Mouse (Mus musculus) heart, embryonic 12.5 days (tissue): ENCODE measurements at regions not wholly inside any gene's neighbourhood (a gene's known extent, or its start where the extent isn't known, plus 50 kb on each side); places are given as distances from the start of the nearest gene placed in this dataset.
"Not testable (repeated sequence)": the region's sequence is repeated elsewhere in the genome, so short reads cannot be mapped to it uniquely, and the experiment has no call there.

Experiments used
- ATAC-seq: fragments of 200-750 bp; cut with Nextera tagmentation; 2 replicates; pipeline ENCODE4 v1.8.0; 2017; ENCODE audit warnings: moderate TSS enrichment, moderate library complexity; ENCODE audit not compliant: insufficient number of reproducible peaks, low FRiP score
- H3K27ac ChIP-seq: fragments of 300-500 bp; sonication (generic); 2 replicates; pipeline ENCODE4 v1.5.1; 2016; ENCODE audit warnings: mild to moderate bottlenecking, moderate library complexity; ENCODE audit not compliant: poor library complexity, severe bottlenecking
- H3K27me3 ChIP-seq: fragments of 300-500 bp; sonication (generic); replicated peaks from 2 replicates; pipeline ENCODE4 v1.6.1; 2016; ENCODE audit warnings: mild to moderate bottlenecking, moderate library complexity
- H3K36me3 ChIP-seq: fragments of 300-500 bp; sonication (generic); 2 replicates; pipeline ENCODE4 v1.6.1; 2016; ENCODE audit warnings: mild to moderate bottlenecking, moderate library complexity
- H3K4me1 ChIP-seq: fragments of 300-500 bp; sonication (generic); replicated peaks from 2 replicates; pipeline ENCODE4 v1.6.1; 2016; ENCODE audit warnings: mild to moderate bottlenecking
- H3K4me2 ChIP-seq: fragments of 300-500 bp; sonication (generic); 2 replicates; pipeline ENCODE4 v1.6.1; 2016; ENCODE audit warnings: mild to moderate bottlenecking, moderate library complexity
- H3K4me3 ChIP-seq: fragments of 300-500 bp; sonication (generic); 2 replicates; pipeline ENCODE4 v1.5.1; 2016; ENCODE audit warnings: mild to moderate bottlenecking
- H3K9ac ChIP-seq: fragments of 300-500 bp; sonication (generic); 2 replicates; pipeline ENCODE4 v1.6.1; 2016; ENCODE audit warnings: mild to moderate bottlenecking, moderate library complexity
- H3K9me3 ChIP-seq: fragments of 300-500 bp; sonication (generic); replicated peaks from 2 replicates; pipeline ENCODE4 v1.6.1; 2016; ENCODE audit warnings: mild to moderate bottlenecking, moderate library complexity
- WGBS: fragments of 180-500 bp; shearing (Covaris S2); methylation state at CpG from one replicate; pipeline ENCODE4 v1.1.7; 2016; 5-methylcytosine and 5-hydroxymethylcytosine counted together

- Histone ChIP-seq H3K4me3 (no peak overlapping the region), H3K9me3 (no peaks in the 10 kb centered on the region), H3K9ac (no peak overlapping the region), H3K27me3 (no peaks in the 10 kb centered on the region), H3K36me3 (no peaks in the 10 kb centered on the region), H3K4me1 (no peaks in the 10 kb centered on the region), H3K4me2 (no peak overlapping the region), H3K27ac (no peak overlapping the region)
- WGBS = 33% methylated on average over 3 of the region's 3 CpGs
- ATAC-seq = no peak
Observed at GRCm38 (mm10) chrX:17818325-17818724, 246.2 kb upstream of the Fundc1 start.

GRCm38 (mm10) chrX:17817651-17818050 is 245.5 kb upstream of the Fundc1 start:
- Histone ChIP-seq H3K9me3 (no peaks in the 10 kb centered on the region), H3K4me2 (no peak overlapping the region), H3K27me3 (no peaks in the 10 kb centered on the region), H3K9ac (no peak overlapping the region), H3K4me3 (no peak overlapping the region), H3K36me3 (no peaks in the 10 kb centered on the region), H3K4me1 (no peaks in the 10 kb centered on the region), H3K27ac (no peak overlapping the region)
- 67% methylated on average over 3 of the region's 3 CpGs for WGBS
- no peak for ATAC-seq

- 73% methylated on average over 2 of the region's 6 CpGs for WGBS
- H3K4me3 ChIP-seq, H3K36me3 ChIP-seq, H3K4me1 ChIP-seq, H3K27ac ChIP-seq, ATAC-seq, H3K9me3 ChIP-seq, H3K4me2 ChIP-seq, H3K27me3 ChIP-seq, H3K9ac ChIP-seq: not testable (repeated sequence)
Observed at GRCm38 (mm10) chrX:17788048-17788447, 215.9 kb upstream of the Fundc1 start.

- H3K9ac ChIP-seq = no peak overlapping the region
- H3K27me3 ChIP-seq = no peaks in the 10 kb centered on the region
- no peak overlapping the region for H3K4me3 ChIP-seq
- no peaks in the 10 kb centered on the region for H3K4me1 ChIP-seq
- H3K9me3 ChIP-seq = peaks cover 4% of the 10 kb centered on the region; the same call in 1 of the 2 replicates
- H3K36me3 ChIP-seq = no peaks in the 10 kb centered on the region
- no peak for ATAC-seq
- 90% methylated on average over 1 of the region's 1 CpGs for WGBS
- H3K4me2 ChIP-seq = no peak overlapping the region
- no peak overlapping the region for H3K27ac ChIP-seq
Observed at GRCm38 (mm10) chrX:17775886-17776285, 203.8 kb upstream of the Fundc1 start.

- Histone ChIP-seq H3K4me2 (no peak overlapping the region), H3K36me3 (no peaks in the 10 kb centered on the region), H3K27me3 (no peaks in the 10 kb centered on the region), H3K27ac (no peak overlapping the region), H3K9me3 (no peaks in the 10 kb centered on the region), H3K9ac (no peak overlapping the region), H3K4me3 (no peak overlapping the region), H3K4me1 (no peaks in the 10 kb centered on the region)
- 19% methylated on average over 2 of the region's 2 CpGs for whole genome bisulfite sequencing
- no peak for ATAC-seq
Observed at GRCm38 (mm10) chrX:17752823-17753222, 180.7 kb upstream of the Fundc1 start.

GRCm38 (mm10) chrX:17751466-17751865 is 179.3 kb upstream of the Fundc1 start:
- no peak overlapping the region for H3K4me3 ChIP-seq
- no peak overlapping the region for H3K4me2 ChIP-seq
- no peak for ATAC-seq
- no peaks in the 10 kb centered on the region for H3K4me1 ChIP-seq
- no peaks in the 10 kb centered on the region for H3K27me3 ChIP-seq
- no peak overlapping the region for H3K27ac ChIP-seq
- H3K36me3 ChIP-seq = no peaks in the 10 kb centered on the region
- 67% methylated on average over 5 of the region's 5 CpGs for WGBS
- H3K9ac ChIP-seq = no peak overlapping the region
- no peaks in the 10 kb centered on the region for H3K9me3 ChIP-seq

GRCm38 (mm10) chrX:17730233-17730632 is 158.1 kb upstream of the Fundc1 start:
- H3K27ac ChIP-seq = no peak overlapping the region
- H3K4me1 ChIP-seq = no peaks in the 10 kb centered on the region
- 40% methylated on average over 4 of the region's 4 CpGs for WGBS
- H3K36me3 ChIP-seq = no peaks in the 10 kb centered on the region
- H3K9ac ChIP-seq = no peak overlapping the region
- no peaks in the 10 kb centered on the region for H3K9me3 ChIP-seq
- H3K4me2 ChIP-seq = no peak overlapping the region
- H3K27me3 ChIP-seq = no peaks in the 10 kb centered on the region
- H3K4me3 ChIP-seq = no peak overlapping the region
- ATAC-seq = no peak

GRCm38 (mm10) chrX:17725780-17726220 is 153.7 kb upstream of the Fundc1 start:
- no peaks in the 10 kb centered on the region for H3K27me3 ChIP-seq
- H3K4me3 ChIP-seq = no peak overlapping the region
- H3K9ac ChIP-seq = no peak overlapping the region
- 52% methylated on average over 5 of the region's 5 CpGs for WGBS
- H3K4me1 ChIP-seq = no peaks in the 10 kb centered on the region
- no peak overlapping the region for H3K27ac ChIP-seq
- H3K4me2 ChIP-seq = no peak overlapping the region
- no peaks in the 10 kb centered on the region for H3K9me3 ChIP-seq
- H3K36me3 ChIP-seq = no peaks in the 10 kb centered on the region
- peak; percentile 4; the same call in 1 of the 2 replicates for ATAC-seq

- no peak overlapping the region for H3K4me2 ChIP-seq
- no peak overlapping the region for H3K9ac ChIP-seq
- no peaks in the 10 kb centered on the region for H3K36me3 ChIP-seq
- ATAC-seq = 0 out of 2 replicates have a peak, but pooled peaks have one; percentile 29
- no peak overlapping the region for H3K27ac ChIP-seq
- no peaks in the 10 kb centered on the region for H3K27me3 ChIP-seq
- WGBS = 39% methylated on average over 7 of the region's 7 CpGs
- H3K4me1 ChIP-seq = no peaks in the 10 kb centered on the region
- H3K9me3 ChIP-seq = no peaks in the 10 kb centered on the region
- no peak overlapping the region for H3K4me3 ChIP-seq
Observed at GRCm38 (mm10) chrX:17724990-17725779, 153.1 kb upstream of the Fundc1 start.

GRCm38 (mm10) chrX:17724398-17724797 is 152.3 kb upstream of the Fundc1 start:
- Histone ChIP-seq H3K4me2 (no peak overlapping the region), H3K4me1 (no peaks in the 10 kb centered on the region), H3K9me3 (no peaks in the 10 kb centered on the region), H3K9ac (no peak overlapping the region), H3K27me3 (no peaks in the 10 kb centered on the region), H3K36me3 (no peaks in the 10 kb centered on the region), H3K27ac (no peak overlapping the region), H3K4me3 (no peak overlapping the region)
- 83% methylated on average over 2 of the region's 2 CpGs for WGBS
- ATAC-seq = no peak

- not testable (repeated sequence) for H3K4me1 ChIP-seq, H3K27ac ChIP-seq, H3K36me3 ChIP-seq, ATAC-seq, H3K27me3 ChIP-seq, H3K9ac ChIP-seq, H3K9me3 ChIP-seq, H3K4me2 ChIP-seq, H3K4me3 ChIP-seq
- 77% methylated on average over 6 of the region's 6 CpGs for WGBS
Observed at GRCm38 (mm10) chrX:17721866-17722625, 149.9 kb upstream of the Fundc1 start.
